Mouse (Mus musculus) spleen, adult 2 months (tissue): ENCODE results near the gene Ghrhr.

Experiments used
- CTCF ChIP-seq: fragments of 200-500 bp; IDR thresholded peaks from 2 replicates; pipeline ENCODE4 v1.5.1; 2011; ENCODE audit warnings: mild to moderate bottlenecking, inconsistent platforms; ENCODE audit not compliant: insufficient read depth, insufficient read length, insufficient replicate concordance; ENCODE audit errors: extremely low read depth
- POLR2A ChIP-seq: fragments of 200-500 bp; IDR thresholded peaks from 2 replicates; pipeline ENCODE4 v1.6.1; 2011; ENCODE audit warnings: low read depth, low read length, inconsistent platforms

DNA sequence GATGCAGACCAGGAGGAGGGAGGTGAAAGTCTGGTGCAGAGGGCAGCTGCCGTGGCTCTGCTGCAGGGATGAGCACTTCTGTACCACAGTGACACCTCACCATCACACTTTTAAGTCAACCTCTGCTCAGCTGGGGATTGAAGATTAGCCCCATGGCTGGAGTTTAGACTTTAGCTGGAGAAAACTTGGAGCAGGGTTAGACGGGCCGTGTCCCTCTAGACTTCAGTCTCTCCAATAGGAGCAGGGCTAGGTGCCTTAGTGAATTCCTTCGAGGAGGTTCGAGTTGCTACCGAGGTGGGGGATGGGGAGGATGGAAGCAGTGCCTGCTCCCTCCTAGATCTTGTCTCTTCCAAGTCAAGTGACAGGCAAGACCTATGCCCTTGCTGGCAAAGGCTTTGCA is 38.0 kb upstream of the Ghrhr start:
- TF ChIP-seq CTCF, result no peak
- no peak for TF ChIP-seq POLR2A
